Mouse (Mus musculus): ENCODE measurements around the gene BC030867.

DNA sequence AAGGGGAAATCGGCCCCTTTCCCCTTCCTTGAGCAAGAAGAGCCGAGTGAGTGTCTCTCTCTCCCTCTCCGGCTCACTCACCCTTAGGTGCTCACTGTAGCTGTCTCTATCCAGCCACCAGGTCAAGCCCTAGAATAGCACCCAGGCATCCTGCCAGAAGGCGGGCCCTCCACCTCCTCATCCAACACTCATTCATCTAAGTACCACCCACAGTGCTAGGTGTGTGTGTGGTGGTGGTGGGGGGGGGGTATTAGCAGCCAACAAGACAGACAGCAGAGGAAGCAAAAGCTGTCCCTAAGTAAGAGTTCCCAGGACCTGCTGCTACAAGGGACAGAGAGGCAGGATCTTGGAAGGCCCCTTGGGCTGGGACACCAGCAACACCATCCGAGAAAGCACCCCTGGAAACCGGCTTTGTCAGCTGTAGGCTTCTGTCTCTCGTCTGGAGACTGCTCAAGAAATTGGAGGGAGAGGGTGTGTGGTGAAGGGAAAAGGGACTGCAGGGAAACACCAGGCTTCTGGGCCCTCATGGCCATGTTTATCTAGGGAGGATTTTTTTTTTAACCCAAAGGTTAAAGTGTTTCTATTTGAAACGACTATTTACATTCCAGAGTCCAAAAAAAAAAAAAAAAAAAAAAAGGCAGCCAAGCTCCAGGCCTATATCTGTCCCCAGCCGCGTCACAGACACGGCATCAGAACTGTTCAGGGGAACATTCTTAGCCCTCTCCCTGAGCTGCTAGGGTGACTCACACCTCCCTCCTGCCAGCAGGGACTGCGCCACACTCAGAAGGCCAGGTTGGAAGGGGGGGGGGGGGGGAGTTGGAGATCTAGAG, 32.4 kb upstream of the BC030867 start:
- TF ChIP-seq CTCF (IDR thresholded peaks at IDR 0.05; ENCODE audit: low read depth) (no peak), EP300 (IDR thresholded peaks at IDR 0.05; ENCODE audit: low read depth) (no peak)
